Mouse (Mus musculus): Measurements from ENCODE around the gene Gm37240.
A peak's percentile ranks its signal among the peaks of the same experiment; 100 is the strongest.
"Not testable (repeated sequence)": the region's sequence is repeated elsewhere in the genome, so short reads cannot be mapped to it uniquely, and the experiment has no call there.

Gene Gm37240

GRCm38 (mm10) chr3:84653557-84654245 is 1233.6 kb downstream of the Gm37240 start:
- DNase-seq, result peak in 1 of 2 experiments; percentile 31

- no peak for DNase-seq
Measured at GRCm38 (mm10) chr3:84652643-84653556, 1234.4 kb downstream of the Gm37240 start.

- no peak for DNase-seq
Measured at GRCm38 (mm10) chr3:84649578-84650327, 1237.6 kb downstream of the Gm37240 start.

GRCm38 (mm10) chr3:84648069-84648468 is 1239.2 kb downstream of the Gm37240 start:
- DNase-seq, result not testable (repeated sequence)

- no peak for DNase-seq
Measured at GRCm38 (mm10) chr3:84647616-84648015, 1239.7 kb downstream of the Gm37240 start.

- peak in 1 of 2 experiments; percentile 28 for DNase-seq
Measured at GRCm38 (mm10) chr3:84646331-84646845, 1240.9 kb downstream of the Gm37240 start.

- DNase-seq, result no peak
Measured at GRCm38 (mm10) chr3:84646007-84646290, 1241.4 kb downstream of the Gm37240 start.

- no peak for DNase-seq
Measured at GRCm38 (mm10) chr3:84645156-84646006, 1241.9 kb downstream of the Gm37240 start.

- no peak for DNase-seq
Measured at GRCm38 (mm10) chr3:84642942-84643341, 1244.4 kb downstream of the Gm37240 start.

GRCm38 (mm10) chr3:84641391-84641790 is 1245.9 kb downstream of the Gm37240 start:
- DNase-seq, result no peak

GRCm38 (mm10) chr3:84640536-84640935 is 1246.8 kb downstream of the Gm37240 start:
- peak in 1 of 2 experiments; percentile 12 for DNase-seq

- peak; percentile 25 to 65 for DNase-seq
Measured at GRCm38 (mm10) chr3:84639767-84640500, 1247.4 kb downstream of the Gm37240 start.

GRCm38 (mm10) chr3:84638858-84639257 is 1248.5 kb downstream of the Gm37240 start:
- DNase-seq, result no peak

- DNase-seq, result peak; percentile 27 to 52
Measured at GRCm38 (mm10) chr3:84637890-84638578, 1249.3 kb downstream of the Gm37240 start.

GRCm38 (mm10) chr3:84637095-84637494 is 1250.2 kb downstream of the Gm37240 start:
- no peak for DNase-seq

- no peak for DNase-seq
Measured at GRCm38 (mm10) chr3:84631586-84631985, 1255.7 kb downstream of the Gm37240 start.

GRCm38 (mm10) chr3:84622026-84622425 is 1265.3 kb downstream of the Gm37240 start:
- DNase-seq, result no peak

- no peak for DNase-seq
Measured at GRCm38 (mm10) chr3:84619725-84620124, 1267.6 kb downstream of the Gm37240 start.

- DNase-seq, result no peak
Measured at GRCm38 (mm10) chr3:84619056-84619455, 1268.3 kb downstream of the Gm37240 start.

- DNase-seq, result no peak
Measured at GRCm38 (mm10) chr3:84618627-84619026, 1268.7 kb downstream of the Gm37240 start.

- no peak for DNase-seq
Measured at GRCm38 (mm10) chr3:84615856-84616225, 1271.5 kb downstream of the Gm37240 start.
